ENCODE assay signal across 10 mouse cellular contexts in the genomic region with DNA sequence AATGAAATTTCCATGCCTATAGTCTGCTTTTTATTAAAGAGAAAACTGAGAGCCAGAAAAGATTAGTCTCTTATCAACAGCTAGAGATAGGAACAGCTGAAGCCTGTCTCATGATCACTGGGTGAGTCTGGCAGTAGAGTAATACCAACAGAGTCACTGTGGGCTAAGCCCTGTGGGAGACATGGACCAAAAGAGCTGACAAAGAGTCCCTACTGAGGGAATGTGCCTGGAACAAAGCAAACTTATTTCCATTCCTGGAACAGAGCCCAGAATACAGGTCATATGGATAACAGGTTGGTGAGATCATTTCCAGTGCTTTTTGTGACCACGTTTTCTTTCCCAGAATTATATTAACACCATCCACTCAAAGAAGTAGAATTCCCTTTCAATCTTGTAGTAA.
DNase-seq lines count a peak whose midpoint lies in the region; ATAC-seq and TF ChIP-seq lines count a peak whose summit lies in the region.
"Had no signal": no experiment of that assay in that cellular context is flagged by ENCODE, and none has a peak within 500 bp of the region (broad histone marks: within the 10 kb centered on the region; RNA-seq: fewer than 3 reads in every experiment).

No protein-coding gene starts in this region.

- 39% methylated on average over 1 of the region's 1 CpGs for WGBS in kidney, embryonic 14.5 days
- 29% methylated on average over 1 of the region's 1 CpGs for WGBS in embryonic facial prominence, embryonic 14.5 days
- WGBS in heart, postnatal 0 days, result 22% methylated on average over 1 of the region's 1 CpGs
- WGBS in midbrain, embryonic 16.5 days, result 11% methylated on average over 1 of the region's 1 CpGs

- H3K27me3 ChIP-seq in kidney, embryonic 14.5 days (ENCODE audit: control insufficient read depth, insufficient read depth, low read length), result no peaks in the 10 kb centered on the region; the same call in 1 of the 2 replicates
- peaks cover 8% of the 10 kb centered on the region for H3K27me3 ChIP-seq in embryonic facial prominence, embryonic 14.5 days (replicated peaks; ENCODE audit: control insufficient read depth, insufficient read depth, low read length)
- no peaks in the 10 kb centered on the region for H3K27me3 ChIP-seq in heart, postnatal 0 days (ENCODE audit: control insufficient read depth, insufficient read depth, low read length)
- peaks cover 3% of the 10 kb centered on the region for H3K27me3 ChIP-seq in midbrain, embryonic 16.5 days (ENCODE audit: control insufficient read depth, insufficient read depth, low read depth, low read length)

- H3K4me1 ChIP-seq in kidney, embryonic 14.5 days (ENCODE audit: control insufficient read depth, insufficient read depth, low read length), result no peaks in the 10 kb centered on the region
- H3K4me1 ChIP-seq in embryonic facial prominence, embryonic 14.5 days (ENCODE audit: control insufficient read depth, insufficient read depth, low read length), result no peaks in the 10 kb centered on the region
- H3K4me1 ChIP-seq in heart, postnatal 0 days (ENCODE audit: control insufficient read depth, insufficient read depth), result no peaks in the 10 kb centered on the region
- no peaks in the 10 kb centered on the region for H3K4me1 ChIP-seq in midbrain, embryonic 16.5 days (ENCODE audit: control insufficient read depth, insufficient read depth, low read length)

- no peaks in the 10 kb centered on the region for H3K9me3 ChIP-seq in kidney, embryonic 14.5 days (ENCODE audit: control insufficient read depth, low read length)
- H3K9me3 ChIP-seq in embryonic facial prominence, embryonic 14.5 days (ENCODE audit: control insufficient read depth, low read length), result no peaks in the 10 kb centered on the region
- H3K9me3 ChIP-seq in heart, postnatal 0 days (replicated peaks; ENCODE audit: control insufficient read depth, low read length), result no peaks in the 10 kb centered on the region
- no peaks in the 10 kb centered on the region for H3K9me3 ChIP-seq in midbrain, embryonic 16.5 days (replicated peaks; ENCODE audit: control insufficient read depth, low read length, poor library complexity, severe bottlenecking)

- no peak overlapping the region for H3K4me3 ChIP-seq in kidney, embryonic 14.5 days (ENCODE audit: low read length)
- H3K4me3 ChIP-seq in embryonic facial prominence, embryonic 14.5 days (ENCODE audit: low read depth, low read length), result no peak overlapping the region
- H3K4me3 ChIP-seq in heart, postnatal 0 days (ENCODE audit: low read depth, low read length), result no peak overlapping the region
- no peak overlapping the region for H3K4me3 ChIP-seq in midbrain, embryonic 16.5 days (ENCODE audit: low read depth, low read length)
- H3K4me3 ChIP-seq: erythroblast, embryonic 14.5 days had no signal

- DNase-seq in kidney, adult 18-20 months, result no peak
- peak; percentile 87 for DNase-seq in embryonic facial prominence, embryonic 14.5 days (ENCODE audit: low spot score)
- peak; percentile 77 for DNase-seq in heart, postnatal 0 days (ENCODE audit: low spot score)
- no peak for DNase-seq in adrenal gland, adult (ENCODE audit: inconsistent age in 2 of 2, low spot score in 1 of 2)
- DNase-seq in right cerebral cortex, adult 18-20 months, result no peak
- no peak for DNase-seq in cerebellum, adult 18-20 months
- DNase-seq: right cerebral cortex, postnatal 14 days had no signal

- no peak overlapping the region for H3K27ac ChIP-seq in kidney, embryonic 14.5 days (ENCODE audit: low read depth, low read length)
- H3K27ac ChIP-seq in embryonic facial prominence, embryonic 14.5 days (replicated peaks; ENCODE audit: low read depth, low read length), result no peak overlapping the region; the same call in 1 of the 2 replicates
- peak overlapping the region; percentile 61 for H3K27ac ChIP-seq in heart, postnatal 0 days (ENCODE audit: low read depth)
- no peak overlapping the region for H3K27ac ChIP-seq in midbrain, embryonic 16.5 days (ENCODE audit: low read length)

- H3K4me2 ChIP-seq in kidney, embryonic 14.5 days (replicated peaks; ENCODE audit: low read depth, low read length), result no peak overlapping the region
- H3K4me2 ChIP-seq in embryonic facial prominence, embryonic 14.5 days (ENCODE audit: low read depth, low read length), result no peak overlapping the region
- H3K4me2 ChIP-seq in heart, postnatal 0 days (ENCODE audit: low read depth, low read length), result no peak overlapping the region
- H3K4me2 ChIP-seq in midbrain, embryonic 16.5 days (ENCODE audit: low read length), result no peak overlapping the region

- TF ChIP-seq EP300 in heart, postnatal 0 days (IDR thresholded peaks at IDR 0.05; ENCODE audit: low read depth), result no peak

- no peaks in the 10 kb centered on the region for H3K36me3 ChIP-seq in kidney, embryonic 14.5 days (ENCODE audit: control insufficient read depth, insufficient read depth, low read length)
- no peaks in the 10 kb centered on the region for H3K36me3 ChIP-seq in embryonic facial prominence, embryonic 14.5 days (ENCODE audit: control insufficient read depth, insufficient read depth, low read length)
- no peaks in the 10 kb centered on the region for H3K36me3 ChIP-seq in heart, postnatal 0 days (replicated peaks; ENCODE audit: control insufficient read depth, insufficient read depth, low read length)
- no peaks in the 10 kb centered on the region for H3K36me3 ChIP-seq in midbrain, embryonic 16.5 days (ENCODE audit: control insufficient read depth, insufficient read depth, low read length)

- peak; percentile 64; the same call in 1 of the 2 replicates for ATAC-seq in kidney, embryonic 14.5 days (ENCODE audit: low FRiP score, low TSS enrichment)
- ATAC-seq in embryonic facial prominence, embryonic 14.5 days (ENCODE audit: low read depth), result peak; percentile 84
- ATAC-seq in heart, postnatal 0 days (ENCODE audit: insufficient read depth, low read depth), result peak; percentile 87
- ATAC-seq in midbrain, embryonic 16.5 days, result peak; percentile 71

- H3K9ac ChIP-seq in kidney, embryonic 14.5 days (ENCODE audit: low read depth, low read length), result no peak overlapping the region
- no peak overlapping the region for H3K9ac ChIP-seq in embryonic facial prominence, embryonic 14.5 days (ENCODE audit: low read depth, low read length)
- no peak overlapping the region for H3K9ac ChIP-seq in heart, postnatal 0 days (replicated peaks; ENCODE audit: low read depth, low read length)
- H3K9ac ChIP-seq in midbrain, embryonic 16.5 days (ENCODE audit: low read depth, low read length), result no peak overlapping the region

- no peak for TF ChIP-seq CTCF in heart, postnatal 0 days (IDR thresholded peaks at IDR 0.05; ENCODE audit: low read depth)

Comparison
In these comparisons a context has a peak if more than half of its experiments do, and no peak if none do; other contexts are left out.
1. DNase-seq: peak in embryonic facial prominence, embryonic 14.5 days (single experiment) and heart, postnatal 0 days (single experiment); none in kidney, adult 18-20 months (single experiment), adrenal gland, adult (0 of 2), right cerebral cortex, adult 18-20 months (single experiment) and cerebellum, adult 18-20 months (0 of 2).
2. Peak in every context shown above with its lines, with median percentiles within 50 percentile points of each other: ATAC-seq.